Mouse (Mus musculus): ENCODE data around the gene Bbs1.

- TF ChIP-seq CTCF (IDR thresholded peaks at IDR 0.05; ENCODE audit: extremely low read depth, insufficient read depth, low read length) (no peak), POLR2A (IDR thresholded peaks at IDR 0.05; ENCODE audit: extremely low read depth, insufficient read depth, low read length) (no peak)
These were observed 9.6 kb upstream of the Bbs1 start for GRCm38 (mm10) chr19:4915924-4916603.

All from cortical plate, adult 2 months (tissue).